Mouse (Mus musculus) forelimb bud, embryonic 11.5 days (tissue): ENCODE measurements around the gene Farp1.
"Not testable (repeated sequence)": the region's sequence is repeated elsewhere in the genome, so short reads cannot be mapped to it uniquely, and the experiment has no call there.

Experiments
- DNase-seq: peaks from one replicate; pipeline ENCODE4 v3.0.0-alpha.2; 2012; ENCODE audit warnings: low read depth, low spot score

Gene Farp1

GRCm38 (mm10) chr14:121104760-121105329 lies 69.8 kb downstream of the Farp1 start:
- peak; percentile 31 for DNase-seq

DNA sequence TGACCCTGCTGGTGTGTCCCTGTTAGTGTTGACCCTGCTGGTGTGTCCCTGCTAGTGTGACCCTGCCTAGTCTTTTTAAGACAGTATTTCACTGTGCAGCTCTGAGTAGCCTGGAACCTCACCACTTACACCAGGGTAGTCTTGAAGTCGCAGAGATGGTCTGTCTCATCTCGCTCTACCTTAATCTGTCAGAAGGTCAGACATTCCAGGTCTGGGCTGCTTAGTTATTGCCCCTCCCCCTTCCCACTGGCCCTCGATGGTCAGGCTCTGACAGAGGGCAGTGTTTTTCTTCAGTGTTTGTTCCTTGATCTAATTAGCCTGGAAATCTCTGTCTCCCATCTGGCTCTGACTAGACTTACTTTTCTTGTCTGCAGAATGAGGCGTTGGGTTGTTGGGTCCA lies 71.9 kb downstream of the Farp1 start:
- no peak for DNase-seq

DNA sequence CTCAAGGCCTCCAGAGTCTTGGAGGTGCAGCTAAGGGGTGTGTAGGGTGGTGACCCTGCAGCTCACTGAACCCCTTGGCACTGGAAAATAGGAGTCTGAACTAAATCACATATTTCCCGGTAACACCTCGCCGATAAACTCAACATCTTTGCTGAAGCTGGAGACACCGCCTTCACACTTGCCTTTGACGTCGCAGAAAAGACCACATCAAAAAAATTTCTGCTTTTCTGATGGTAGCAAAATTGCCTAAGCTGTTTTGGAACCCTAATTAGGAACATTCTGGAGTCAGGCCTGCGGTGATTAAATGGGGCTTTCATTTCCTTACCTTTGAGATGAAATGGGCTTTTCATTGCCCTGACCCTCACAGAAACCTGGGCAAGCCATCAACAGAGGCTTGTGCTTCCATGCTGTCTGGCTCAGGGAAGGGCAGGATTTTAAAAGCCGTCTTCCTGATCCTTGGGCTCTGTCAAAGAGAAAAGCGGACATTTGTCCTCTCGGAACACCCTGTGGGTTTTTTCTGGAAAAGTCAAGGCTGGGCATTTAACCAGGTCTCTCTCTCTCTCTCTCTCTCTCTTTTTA lies 72.8 kb downstream of the Farp1 start:
- DNase-seq, result peak; percentile 44

GRCm38 (mm10) chr14:121108439-121109115 lies 73.6 kb downstream of the Farp1 start:
- DNase-seq, result peak; percentile 82

- no peak for DNase-seq
These were observed 74.1 kb downstream of the Farp1 start for GRCm38 (mm10) chr14:121109116-121109504.

- no peak for DNase-seq
These were observed 75.7 kb downstream of the Farp1 start for GRCm38 (mm10) chr14:121110492-121111267.

- DNase-seq, result peak; percentile 52
These were observed 77.1 kb downstream of the Farp1 start for GRCm38 (mm10) chr14:121112061-121112460.

- no peak for DNase-seq
These were observed 78.8 kb downstream of the Farp1 start for GRCm38 (mm10) chr14:121113785-121114184.

GRCm38 (mm10) chr14:121116696-121117095 lies 81.7 kb downstream of the Farp1 start:
- DNase-seq, result no peak

- no peak for DNase-seq
These were observed 83.9 kb downstream of the Farp1 start for GRCm38 (mm10) chr14:121118860-121119259.

DNA sequence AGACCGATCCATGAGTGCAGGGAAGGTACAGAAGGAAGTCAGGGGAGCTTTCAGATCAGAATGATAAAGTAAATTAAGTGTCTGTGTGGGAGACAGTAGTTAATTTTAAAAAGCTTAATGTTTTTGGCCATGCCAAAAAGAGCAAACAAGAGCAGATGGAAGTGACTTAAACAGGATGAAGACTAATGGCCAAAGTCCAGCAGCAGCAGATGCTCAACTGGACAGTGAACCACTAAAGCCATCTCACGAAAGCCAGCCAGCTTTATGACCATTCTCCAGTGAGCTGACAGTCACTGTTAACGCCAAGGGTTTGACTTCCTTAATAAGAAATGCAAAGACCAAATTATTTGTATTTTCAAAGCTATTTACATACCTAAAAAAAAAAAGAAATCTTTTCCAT lies 86.7 kb downstream of the Farp1 start:
- no peak for DNase-seq

GRCm38 (mm10) chr14:121122852-121123251 lies 87.9 kb downstream of the Farp1 start:
- DNase-seq, result no peak

DNA sequence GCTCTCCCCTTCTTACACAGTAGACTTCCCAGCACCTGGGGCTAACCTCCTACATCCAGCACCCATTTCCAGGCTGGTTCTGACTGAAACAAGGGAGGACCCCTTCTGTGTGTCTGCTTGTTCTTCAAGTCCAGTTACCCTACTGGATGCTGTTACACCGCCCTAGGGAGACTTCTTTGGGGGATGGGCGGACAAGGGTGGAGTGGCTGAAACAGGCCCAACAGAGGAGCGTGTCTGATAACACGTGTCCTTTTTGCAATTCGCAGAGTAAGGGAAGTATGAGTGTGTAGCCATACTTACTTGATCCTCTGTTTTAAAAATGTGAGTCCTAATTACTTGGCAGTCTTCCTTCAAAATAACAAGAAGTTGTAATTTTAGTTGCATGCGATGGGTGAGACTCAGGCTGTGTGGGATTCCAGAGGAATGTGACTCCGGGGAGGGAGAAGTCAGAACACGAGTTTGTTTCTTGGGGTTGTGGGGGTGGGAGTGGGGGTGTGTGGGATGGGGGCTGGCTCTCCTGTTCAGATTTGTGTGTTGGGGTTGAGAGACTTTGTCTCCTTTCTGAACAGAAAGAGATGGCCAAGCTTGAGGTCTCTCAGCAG lies 89.5 kb downstream of the Farp1 start:
- no peak for DNase-seq

DNA sequence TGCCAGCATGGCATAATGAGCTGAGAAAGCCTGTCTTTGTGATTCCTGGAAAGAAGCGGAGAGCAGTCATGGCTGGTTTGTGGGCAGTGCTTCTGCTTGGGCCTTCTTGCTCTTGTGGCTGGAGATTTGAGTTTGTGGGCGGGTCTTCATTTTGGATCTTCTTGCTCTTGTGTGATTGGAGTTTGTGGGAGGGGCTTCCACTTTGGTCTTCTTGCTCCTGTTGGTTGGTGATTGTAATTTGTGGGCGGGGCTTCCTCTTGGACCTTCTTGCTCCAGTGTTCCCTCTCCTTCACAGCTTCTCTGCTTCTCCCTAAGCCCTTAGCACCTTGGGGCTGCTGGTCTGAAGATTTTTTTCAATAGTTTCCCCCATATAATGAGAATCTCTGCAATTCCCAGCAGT lies 90.7 kb downstream of the Farp1 start:
- DNase-seq, result no peak

GRCm38 (mm10) chr14:121126291-121126690 lies 91.3 kb downstream of the Farp1 start:
- no peak for DNase-seq

GRCm38 (mm10) chr14:121128858-121129800 lies 94.1 kb downstream of the Farp1 start:
- DNase-seq, result peak; percentile 58

DNA sequence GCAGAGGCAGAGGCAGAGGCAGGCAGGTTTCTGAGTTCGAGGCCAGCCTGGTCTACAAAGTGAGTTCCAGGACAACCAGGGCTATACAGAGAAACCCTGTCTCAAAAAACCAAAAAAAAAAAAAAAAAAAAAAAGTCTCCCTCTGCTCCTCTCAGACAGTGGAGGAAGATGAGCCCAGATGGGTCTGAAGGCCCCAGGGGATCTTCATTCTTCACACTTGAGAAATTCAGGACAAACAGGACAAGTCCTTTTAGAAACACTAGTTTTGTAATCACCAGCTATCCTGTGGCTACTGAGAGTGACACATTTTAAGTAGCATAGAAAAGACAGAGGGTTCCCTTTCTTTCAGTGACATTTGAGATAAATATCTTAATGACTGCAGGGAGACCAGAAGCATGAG lies 95.4 kb downstream of the Farp1 start:
- not testable (repeated sequence) for DNase-seq

GRCm38 (mm10) chr14:121134414-121134813 lies 99.4 kb downstream of the Farp1 start:
- DNase-seq, result peak; percentile 88

GRCm38 (mm10) chr14:121143831-121144455 lies 108.9 kb downstream of the Farp1 start:
- DNase-seq, result no peak

DNA sequence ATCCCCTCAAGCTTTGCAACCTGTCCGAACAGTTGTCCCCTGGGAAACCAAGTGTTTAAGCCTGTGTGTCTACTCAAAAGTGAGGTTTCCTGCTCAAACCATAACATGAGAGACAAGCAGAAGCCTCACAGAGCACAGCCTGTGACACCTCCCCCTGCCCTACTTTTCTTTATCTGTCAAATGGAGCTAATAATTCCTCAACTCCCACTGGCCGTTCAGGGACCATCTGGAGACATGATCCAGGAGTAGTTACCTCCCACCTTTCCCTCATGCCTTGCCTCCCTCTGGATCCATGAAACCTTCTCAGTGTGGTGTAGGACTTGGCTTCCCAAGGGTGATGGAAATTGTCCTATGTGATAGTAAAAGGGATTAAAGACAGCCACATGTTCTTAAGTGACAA lies 109.5 kb downstream of the Farp1 start:
- DNase-seq, result no peak
